Mouse (Mus musculus): ENCODE results near the gene Disp1. TPM values are rescaled to one million over a fixed set of nuclear protein-coding genes. Genes with fewer than 3 reads are reported as not detected.

The Disp1 gene
- polyA plus RNA-seq, 1 experiment from 2014 or later = 22.1 TPM

GRCm38 (mm10) chr1:183161057-183161456, 60.3 kb downstream of the Disp1 start:
- ATAC-seq (ENCODE audit: insufficient number of reproducible peaks, insufficient read depth, low FRiP score, low TSS enrichment, low read depth) = no peak
- peaks cover 14% of the 10 kb centered on the region for H3K36me3 ChIP-seq
- WGBS = 82% methylated on average over 11 of the region's 11 CpGs
- no peak overlapping the region for H3K4me2 ChIP-seq
- no peak overlapping the region for H3K9ac ChIP-seq (replicated peaks)
- no peak overlapping the region for H3K4me3 ChIP-seq (replicated peaks)
- peaks cover 48% of the 10 kb centered on the region for H3K4me1 ChIP-seq (replicated peaks)
- no peak overlapping the region for H3K27ac ChIP-seq
- no peaks in the 10 kb centered on the region for H3K27me3 ChIP-seq
- H3K9me3 ChIP-seq = peaks cover 9% of the 10 kb centered on the region; the same call in 1 of the 2 replicates

GRCm38 (mm10) chr1:183160188-183160587, 61.1 kb downstream of the Disp1 start:
- Histone ChIP-seq H3K27ac (no peak overlapping the region), H3K9me3 (0 out of 2 replicates have a peak, but pooled peaks cover 9% of the 10 kb centered on the region), H3K4me2 (no peak overlapping the region), H3K36me3 (peaks cover 7% of the 10 kb centered on the region; the same call in 1 of the 2 replicates), H3K9ac (replicated peaks) (no peak overlapping the region), H3K27me3 (no peaks in the 10 kb centered on the region), H3K4me1 (replicated peaks) (peaks cover 43% of the 10 kb centered on the region), H3K4me3 (replicated peaks) (no peak overlapping the region)
- 75% methylated on average over 6 of the region's 6 CpGs for WGBS
- no peak for ATAC-seq (ENCODE audit: insufficient number of reproducible peaks, insufficient read depth, low FRiP score, low TSS enrichment, low read depth)

GRCm38 (mm10) chr1:183159183-183159582, 62.1 kb downstream of the Disp1 start:
- peak overlapping the region; percentile 14; the same call in 1 of the 2 replicates for H3K27ac ChIP-seq
- H3K27me3 ChIP-seq = no peaks in the 10 kb centered on the region
- no peak overlapping the region for H3K9ac ChIP-seq (replicated peaks)
- H3K9me3 ChIP-seq = 0 out of 2 replicates have a peak, but pooled peaks cover 9% of the 10 kb centered on the region
- ATAC-seq (ENCODE audit: insufficient number of reproducible peaks, insufficient read depth, low FRiP score, low TSS enrichment, low read depth) = no peak
- H3K4me1 ChIP-seq (replicated peaks) = peaks cover 43% of the 10 kb centered on the region
- WGBS = 32% methylated on average over 7 of the region's 7 CpGs
- H3K4me2 ChIP-seq = no peak overlapping the region
- peaks cover 7% of the 10 kb centered on the region; the same call in 1 of the 2 replicates for H3K36me3 ChIP-seq
- H3K4me3 ChIP-seq (replicated peaks) = no peak overlapping the region

- no peak overlapping the region for H3K27ac ChIP-seq
- peaks cover 7% of the 10 kb centered on the region; the same call in 1 of the 2 replicates for H3K36me3 ChIP-seq
Observed at GRCm38 (mm10) chr1:183155600-183155999, 65.7 kb downstream of the Disp1 start.

GRCm38 (mm10) chr1:183154296-183155204, 66.8 kb downstream of the Disp1 start:
- ATAC-seq (ENCODE audit: insufficient number of reproducible peaks, insufficient read depth, low FRiP score, low TSS enrichment, low read depth) = no peak
- Histone ChIP-seq H3K27ac (peak overlapping the region; percentile 72), H3K4me2 (no peak overlapping the region), H3K36me3 (peaks cover 7% of the 10 kb centered on the region; the same call in 1 of the 2 replicates), H3K9me3 (0 out of 2 replicates have a peak, but pooled peaks cover 9% of the 10 kb centered on the region), H3K27me3 (no peaks in the 10 kb centered on the region), H3K9ac (replicated peaks) (no peak overlapping the region), H3K4me1 (replicated peaks) (peaks cover 43% of the 10 kb centered on the region), H3K4me3 (replicated peaks) (no peak overlapping the region)
- WGBS = 59% methylated on average over 7 of the region's 7 CpGs

More at GRCm38 (mm10) chr1:183155600-183155999, 65.7 kb downstream of the Disp1 start:
- Histone ChIP-seq H3K27me3 (no peaks in the 10 kb centered on the region), H3K4me3 (replicated peaks) (no peak overlapping the region), H3K9me3 (0 out of 2 replicates have a peak, but pooled peaks cover 9% of the 10 kb centered on the region), H3K4me1 (replicated peaks) (peaks cover 42% of the 10 kb centered on the region), H3K9ac (replicated peaks) (no peak overlapping the region), H3K4me2 (no peak overlapping the region)
- ATAC-seq (ENCODE audit: insufficient number of reproducible peaks, insufficient read depth, low FRiP score, low TSS enrichment, low read depth) = no peak
- 70% methylated on average over 5 of the region's 5 CpGs for WGBS

- ATAC-seq (ENCODE audit: insufficient number of reproducible peaks, insufficient read depth, low FRiP score, low TSS enrichment, low read depth) = no peak
- peaks cover 7% of the 10 kb centered on the region; the same call in 1 of the 2 replicates for H3K36me3 ChIP-seq
Observed at GRCm38 (mm10) chr1:183153354-183153753, 68.0 kb downstream of the Disp1 start.

GRCm38 (mm10) chr1:183151510-183152319, 69.6 kb downstream of the Disp1 start:
- no peaks in the 10 kb centered on the region for H3K36me3 ChIP-seq
- 49% methylated on average over 12 of the region's 12 CpGs for WGBS
- ATAC-seq (ENCODE audit: insufficient number of reproducible peaks, insufficient read depth, low FRiP score, low TSS enrichment, low read depth) = no peak
- H3K4me3 ChIP-seq (replicated peaks) = no peak overlapping the region
- no peaks in the 10 kb centered on the region; the same call in 1 of the 2 replicates for H3K27me3 ChIP-seq
- H3K9ac ChIP-seq (replicated peaks) = no peak overlapping the region
- peak overlapping the region; percentile 35; the same call in 1 of the 2 replicates for H3K27ac ChIP-seq
- no peaks in the 10 kb centered on the region for H3K9me3 ChIP-seq
- peaks cover 55% of the 10 kb centered on the region for H3K4me1 ChIP-seq (replicated peaks)
- no peak overlapping the region for H3K4me2 ChIP-seq

More at GRCm38 (mm10) chr1:183153354-183153753, 68.0 kb downstream of the Disp1 start:
- Histone ChIP-seq H3K9me3 (0 out of 2 replicates have a peak, but pooled peaks cover 9% of the 10 kb centered on the region), H3K27ac (no peak overlapping the region), H3K27me3 (no peaks in the 10 kb centered on the region; the same call in 1 of the 2 replicates), H3K4me1 (replicated peaks) (peaks cover 44% of the 10 kb centered on the region), H3K4me3 (replicated peaks) (no peak overlapping the region), H3K9ac (replicated peaks) (no peak overlapping the region), H3K4me2 (no peak overlapping the region)
- 89% methylated on average over 4 of the region's 4 CpGs for WGBS

- no peaks in the 10 kb centered on the region; the same call in 1 of the 2 replicates for H3K27me3 ChIP-seq
- H3K4me1 ChIP-seq (replicated peaks) = peaks cover 64% of the 10 kb centered on the region
- H3K36me3 ChIP-seq = no peaks in the 10 kb centered on the region
- no peak overlapping the region for H3K9ac ChIP-seq (replicated peaks)
- H3K4me3 ChIP-seq (replicated peaks) = no peak overlapping the region
- no peak overlapping the region for H3K27ac ChIP-seq
- no peaks in the 10 kb centered on the region for H3K9me3 ChIP-seq
- H3K4me2 ChIP-seq = no peak overlapping the region
- 54% methylated on average over 12 of the region's 12 CpGs for WGBS
- no peak for ATAC-seq (ENCODE audit: insufficient number of reproducible peaks, insufficient read depth, low FRiP score, low TSS enrichment, low read depth)
Observed at GRCm38 (mm10) chr1:183150379-183150840, 70.9 kb downstream of the Disp1 start.

- ATAC-seq (ENCODE audit: insufficient number of reproducible peaks, insufficient read depth, low FRiP score, low TSS enrichment, low read depth) = no peak
- H3K9ac ChIP-seq (replicated peaks) = no peak overlapping the region
- peaks cover 64% of the 10 kb centered on the region for H3K4me1 ChIP-seq (replicated peaks)
- WGBS = 33% methylated on average over 5 of the region's 5 CpGs
- no peaks in the 10 kb centered on the region for H3K9me3 ChIP-seq
- no peaks in the 10 kb centered on the region; the same call in 1 of the 2 replicates for H3K27me3 ChIP-seq
- H3K27ac ChIP-seq = no peak overlapping the region
- no peak overlapping the region for H3K4me3 ChIP-seq (replicated peaks)
- no peak overlapping the region for H3K4me2 ChIP-seq
- H3K36me3 ChIP-seq = no peaks in the 10 kb centered on the region
Observed at GRCm38 (mm10) chr1:183149571-183150105, 71.7 kb downstream of the Disp1 start.

- Histone ChIP-seq H3K36me3 (no peaks in the 10 kb centered on the region), H3K9me3 (no peaks in the 10 kb centered on the region), H3K27ac (peak overlapping the region; percentile 74), H3K27me3 (no peaks in the 10 kb centered on the region; the same call in 1 of the 2 replicates), H3K4me1 (replicated peaks) (peaks cover 82% of the 10 kb centered on the region), H3K4me3 (replicated peaks) (peak overlapping the region; percentile 44), H3K9ac (replicated peaks) (no peak overlapping the region; the same call in 1 of the 2 replicates), H3K4me2 (peak overlapping the region; percentile 59)
- WGBS = 3% methylated on average over 5 of the region's 5 CpGs
- ATAC-seq (ENCODE audit: insufficient number of reproducible peaks, insufficient read depth, low FRiP score, low TSS enrichment, low read depth) = peak; percentile 88
Observed at GRCm38 (mm10) chr1:183147438-183147841, 73.9 kb downstream of the Disp1 start.

All from limb, embryonic 12.5 days (tissue).